Mouse (Mus musculus): ENCODE results near the gene 4932438A13Rik. TPM values are rescaled to one million over a fixed set of nuclear protein-coding genes. Genes with fewer than 3 reads are reported as not detected.

4932438A13Rik gene
- polyA plus RNA-seq, 1 experiment from 2014 or later: 22.2 TPM

DNA sequence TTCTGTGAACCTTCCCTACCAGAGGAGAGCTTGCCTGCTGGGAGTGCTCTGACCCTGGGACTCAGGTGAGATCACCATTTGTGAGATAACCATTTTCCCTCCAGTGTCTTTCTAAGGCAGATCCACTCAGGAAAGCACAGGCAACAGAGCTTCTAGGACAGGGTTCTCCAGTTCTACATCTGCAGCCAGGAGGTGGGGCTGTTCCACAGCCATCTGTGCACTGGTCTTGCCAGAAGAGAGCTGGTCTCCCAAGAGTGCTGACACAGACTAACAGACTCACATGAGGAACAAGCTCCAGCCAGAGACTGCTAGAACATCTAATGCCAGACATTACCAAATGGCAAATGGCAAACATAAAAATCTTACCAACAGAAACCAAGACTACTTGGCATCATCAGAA lies 210.3 kb downstream of the 4932438A13Rik start:
- H3K36me3 ChIP-seq (ENCODE audit: inconsistent target): no peaks in the 10 kb centered on the region
- no peaks in the 10 kb centered on the region for H3K79me2 ChIP-seq (ENCODE audit: inconsistent target)
- no peak overlapping the region for H3K27ac ChIP-seq
- H3K4me3 ChIP-seq (ENCODE audit: inconsistent target): no peak overlapping the region

GRCm38 (mm10) chr3:37084860-37085259 lies 222.0 kb downstream of the 4932438A13Rik start:
- 90% methylated on average over 4 of the region's 4 CpGs for WGBS (ENCODE audit: missing documents)

GRCm38 (mm10) chr3:37090721-37091120 lies 227.8 kb downstream of the 4932438A13Rik start:
- no peak overlapping the region for H3K27ac ChIP-seq
- H3K79me2 ChIP-seq (ENCODE audit: inconsistent target): no peaks in the 10 kb centered on the region
- H3K36me3 ChIP-seq (ENCODE audit: inconsistent target): no peaks in the 10 kb centered on the region
- no peak overlapping the region for H3K4me3 ChIP-seq (ENCODE audit: inconsistent target)

More at GRCm38 (mm10) chr3:37084860-37085259, 222.0 kb downstream of the 4932438A13Rik start:
- Histone ChIP-seq H3K27ac (no peak overlapping the region), H3K4me3 (ENCODE audit: inconsistent target) (no peak overlapping the region), H3K36me3 (ENCODE audit: inconsistent target) (no peaks in the 10 kb centered on the region), H3K79me2 (ENCODE audit: inconsistent target) (no peaks in the 10 kb centered on the region)

Other genes with a start within 250 kb of the 4932438A13Rik start
- gene Bbs7, start 249.6 kb upstream of the 4932438A13Rik start, polyA plus RNA-seq (2018): 5.8 to 12.6 TPM (median 7.9 TPM) in 3 replicates
- gene Trpc3, start 172.9 kb upstream of the 4932438A13Rik start, polyA plus RNA-seq (2018): not detected in 3 replicates
- gene Adad1, start 200.4 kb downstream of the 4932438A13Rik start, polyA plus RNA-seq (2018): not detected in 3 replicates

All from macrophage (primary cell).